Mouse (Mus musculus) CD8-positive naive resting alpha-beta T cell, adult 57 days (primary cell): Measurements from ENCODE around the gene Trp53i11. TPM values are rescaled to one million over a fixed set of nuclear protein-coding genes. Genes with fewer than 3 reads are reported as not detected.

Experiments used
- total RNA-seq: library from RNA; stranded (reverse); gene quantifications from one replicate; pipeline ENCODE4 v1.2.4, GENCODE M21; 2023

Gene Trp53i11
- 69.3 TPM for total RNA-seq

DNA sequence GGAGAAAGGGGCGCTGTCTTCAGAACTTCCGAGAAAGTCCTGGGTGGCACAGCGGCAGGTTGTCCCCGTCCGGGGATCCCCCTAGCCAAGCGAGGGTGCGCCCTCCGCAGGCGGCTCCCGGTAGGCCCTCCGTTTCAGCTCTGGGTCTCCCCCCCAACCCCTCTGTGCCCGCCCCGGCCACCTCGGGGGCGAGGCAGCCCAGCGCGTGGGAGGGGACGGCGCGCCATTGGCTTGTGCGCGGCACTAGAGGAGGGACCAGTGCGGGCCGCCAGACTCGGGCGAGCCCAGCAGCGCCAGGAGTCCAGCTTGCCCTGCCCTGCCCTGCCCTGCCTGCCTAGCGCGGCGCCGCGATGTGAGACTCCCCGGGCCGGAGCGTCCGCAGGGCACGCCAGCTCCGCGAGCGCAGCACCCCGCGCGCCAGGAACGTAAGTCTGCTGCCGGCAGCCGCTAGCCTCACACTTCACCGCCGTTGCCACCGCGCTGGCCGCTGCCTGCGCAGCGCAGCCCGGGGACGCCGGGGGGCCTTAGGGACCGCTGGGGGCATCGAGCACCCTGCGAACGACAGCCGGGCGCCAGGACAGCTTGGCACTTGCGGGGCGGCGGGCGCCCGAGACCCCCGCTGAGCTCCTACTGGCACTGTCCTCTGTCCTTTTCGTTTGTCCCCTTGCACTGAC lies at the start of gene Trp53i11:
Gene Trp53i11 (plus strand): TSS at position 226 of the 674 bp plus-strand sequence.

Other genes with a start within 250 kb of the Trp53i11 start
- 28.0 TPM for gene Prdm11, start 141.4 kb upstream of the Trp53i11 start, total RNA-seq
- not detected for gene Tspan18, start 147.0 kb downstream of the Trp53i11 start, total RNA-seq